Mouse (Mus musculus): Measurements from ENCODE around the gene Tnk2. TPM values are rescaled to one million over a fixed set of nuclear protein-coding genes. Genes with fewer than 3 reads are reported as not detected.
A peak's percentile ranks its signal among the peaks of the same experiment; 100 is the strongest.

Gene Tnk2
- total and polyA plus RNA-seq, 2 experiments: 1.9 to 35.7 TPM

DNA sequence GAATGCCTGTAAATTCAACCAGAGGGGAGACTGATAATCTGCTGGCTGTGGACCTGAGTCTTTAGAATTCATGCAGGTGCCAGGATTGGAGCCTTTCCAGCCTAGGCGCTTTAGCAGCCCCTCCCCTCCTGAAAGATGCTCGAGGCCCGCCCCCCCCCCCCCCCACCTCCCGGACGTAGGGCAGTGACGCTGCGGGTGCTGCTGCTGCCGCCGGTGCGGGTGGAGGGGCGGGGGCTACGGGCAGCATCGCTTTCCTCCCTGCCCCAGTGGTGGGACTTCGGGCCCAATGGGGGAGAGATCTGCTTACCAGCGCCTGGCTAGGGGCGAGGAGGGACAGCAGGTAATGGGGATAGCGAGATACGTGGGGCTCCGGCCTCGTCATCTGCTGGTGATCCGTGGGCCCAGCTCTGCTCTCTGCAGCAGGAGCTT is 15.1 kb downstream of the Tnk2 start:
- no peak for DNase-seq (ENCODE audit: extremely low read depth, low read depth, low spot score)
- H3K4me3 ChIP-seq (ENCODE audit: insufficient read depth, low read depth, low read length): peak overlapping the region; percentile 16; the same call in 1 of the 2 replicates
- no peak overlapping the region for H3K27ac ChIP-seq (replicated peaks; ENCODE audit: insufficient read depth, low read depth, low read length)
- H3K4me1 ChIP-seq (ENCODE audit: control insufficient read depth, insufficient read depth, low read length): peaks cover 17% of the 10 kb centered on the region
- H3K9ac ChIP-seq (ENCODE audit: low read depth, low read length): no peak overlapping the region
- TF ChIP-seq CTCF (IDR thresholded peaks at IDR 0.05; ENCODE audit: low read depth, low read length): no peak
- no peak for TF ChIP-seq POLR2A (IDR thresholded peaks at IDR 0.05; ENCODE audit: extremely low read depth, insufficient read depth, low read length)
- no peaks in the 10 kb centered on the region for H3K36me3 ChIP-seq (ENCODE audit: control insufficient read depth, insufficient read depth, low read length)
- H3K79me2 ChIP-seq (ENCODE audit: control insufficient read depth, insufficient read depth, low read length): peaks cover 6% of the 10 kb centered on the region; the same call in 1 of the 2 replicates
- no peaks in the 10 kb centered on the region for H3K27me3 ChIP-seq (ENCODE audit: control insufficient read depth, insufficient read depth, low read length)
- 32% methylated on average over 21 of the region's 21 CpGs for WGBS

- 23% methylated on average over 8 of the region's 8 CpGs for WGBS
- peak overlapping the region; percentile 81; the same call in 1 of the 2 replicates for H3K27ac ChIP-seq (replicated peaks; ENCODE audit: insufficient read depth, low read depth, low read length)
- peaks cover 2% of the 10 kb centered on the region; the same call in 1 of the 2 replicates for H3K79me2 ChIP-seq (ENCODE audit: control insufficient read depth, insufficient read depth, low read length)
- peaks cover 17% of the 10 kb centered on the region for H3K4me1 ChIP-seq (ENCODE audit: control insufficient read depth, insufficient read depth, low read length)
- H3K36me3 ChIP-seq (ENCODE audit: control insufficient read depth, insufficient read depth, low read length): no peaks in the 10 kb centered on the region
- H3K27me3 ChIP-seq (ENCODE audit: control insufficient read depth, insufficient read depth, low read length): no peaks in the 10 kb centered on the region
- no peak overlapping the region for H3K4me3 ChIP-seq (ENCODE audit: insufficient read depth, low read depth, low read length)
- TF ChIP-seq CTCF (IDR thresholded peaks at IDR 0.05; ENCODE audit: low read depth, low read length) (peak; percentile 85), POLR2A (IDR thresholded peaks at IDR 0.05; ENCODE audit: extremely low read depth, insufficient read depth, low read length) (no peak)
- peak overlapping the region; percentile 52; the same call in 1 of the 2 replicates for H3K9ac ChIP-seq (ENCODE audit: low read depth, low read length)
- peak; percentile 78 for DNase-seq (ENCODE audit: extremely low read depth, low read depth, low spot score)
Observed at GRCm38 (mm10) chr16:32659385-32659784, 15.7 kb downstream of the Tnk2 start.

DNA sequence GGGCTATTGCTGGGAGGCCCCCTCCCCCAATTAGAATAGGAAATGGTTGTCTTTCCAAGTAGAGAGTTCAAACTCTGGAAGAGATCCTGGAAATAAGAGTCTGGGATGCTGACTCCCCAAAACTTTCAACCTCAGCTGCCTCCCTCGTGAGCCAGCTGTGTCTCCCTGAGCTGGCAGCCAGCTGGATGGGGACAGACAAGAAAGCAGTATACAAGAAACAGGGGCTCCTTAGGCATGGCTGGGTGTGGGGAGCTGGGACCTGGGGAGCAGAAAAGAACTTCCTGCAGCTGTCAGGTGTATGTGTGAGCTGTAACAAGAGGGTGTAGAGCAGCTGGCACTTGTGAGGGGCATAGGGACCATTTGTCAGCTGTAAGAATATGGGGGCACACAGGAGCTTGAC is 16.4 kb downstream of the Tnk2 start:
- no peak for DNase-seq (ENCODE audit: extremely low read depth, low read depth, low spot score)
- H3K36me3 ChIP-seq (ENCODE audit: control insufficient read depth, insufficient read depth, low read length): no peaks in the 10 kb centered on the region
- H3K27me3 ChIP-seq (ENCODE audit: control insufficient read depth, insufficient read depth, low read length): no peaks in the 10 kb centered on the region
- H3K27ac ChIP-seq (replicated peaks; ENCODE audit: insufficient read depth, low read depth, low read length): peak overlapping the region; percentile 81
- TF ChIP-seq POLR2A (IDR thresholded peaks at IDR 0.05; ENCODE audit: extremely low read depth, insufficient read depth, low read length): no peak
- no peak for TF ChIP-seq CTCF (IDR thresholded peaks at IDR 0.05; ENCODE audit: low read depth, low read length)
- WGBS: 11% methylated on average over 1 of the region's 1 CpGs
- peaks cover 2% of the 10 kb centered on the region; the same call in 1 of the 2 replicates for H3K79me2 ChIP-seq (ENCODE audit: control insufficient read depth, insufficient read depth, low read length)
- H3K4me1 ChIP-seq (ENCODE audit: control insufficient read depth, insufficient read depth, low read length): peaks cover 17% of the 10 kb centered on the region
- H3K9ac ChIP-seq (ENCODE audit: low read depth, low read length): 0 out of 2 replicates have a peak overlapping the region, but pooled peaks have one; percentile 9
- H3K4me3 ChIP-seq (ENCODE audit: insufficient read depth, low read depth, low read length): no peak overlapping the region

DNA sequence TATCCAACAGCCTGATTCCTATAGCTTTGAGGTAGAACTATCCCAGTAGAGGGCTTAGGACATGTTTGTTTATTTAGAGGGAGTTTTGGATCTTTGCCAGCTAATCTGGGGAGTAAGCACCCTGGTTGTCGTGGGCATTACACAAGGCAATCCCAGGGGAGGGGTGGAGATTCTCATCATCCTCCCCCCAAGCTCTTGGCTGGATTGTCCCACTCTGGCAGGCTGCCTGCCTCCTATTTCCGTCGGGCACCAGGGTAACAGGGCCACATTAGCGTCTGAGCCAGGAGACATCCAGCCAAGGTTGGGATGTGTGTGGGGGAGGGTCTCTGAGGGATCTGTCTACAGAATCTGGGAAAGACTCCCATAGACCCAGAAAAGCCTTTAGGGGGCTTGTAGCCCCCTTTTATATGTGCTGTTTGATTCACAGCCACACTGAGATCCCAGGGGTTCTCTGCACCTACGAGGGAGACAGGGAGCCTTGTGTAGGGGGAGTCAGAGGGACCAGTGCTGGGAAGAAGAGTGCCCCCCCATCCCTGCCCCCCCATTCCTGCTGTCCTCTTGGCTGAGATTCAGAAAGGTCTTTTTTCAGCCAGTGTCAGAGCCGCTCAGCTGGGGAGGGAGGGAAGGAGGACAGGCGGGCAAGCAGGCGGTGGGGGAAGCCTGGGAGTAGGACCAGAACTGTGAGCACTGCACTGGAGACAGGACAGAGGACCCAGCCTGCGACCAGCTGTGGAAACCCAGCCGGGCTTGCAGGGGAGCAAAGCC is 17.1 kb downstream of the Tnk2 start:
- 0 out of 2 replicates have a peak, but pooled peaks have one; percentile 1 for TF ChIP-seq CTCF (IDR thresholded peaks at IDR 0.05; ENCODE audit: low read depth, low read length)
- no peak for TF ChIP-seq POLR2A (IDR thresholded peaks at IDR 0.05; ENCODE audit: extremely low read depth, insufficient read depth, low read length)
- Histone ChIP-seq H3K36me3 (ENCODE audit: control insufficient read depth, insufficient read depth, low read length) (no peaks in the 10 kb centered on the region), H3K9ac (ENCODE audit: low read depth, low read length) (peak overlapping the region; percentile 20; the same call in 1 of the 2 replicates), H3K27ac (replicated peaks; ENCODE audit: insufficient read depth, low read depth, low read length) (peak overlapping the region; percentile 81), H3K79me2 (ENCODE audit: control insufficient read depth, insufficient read depth, low read length) (peaks cover 2% of the 10 kb centered on the region; the same call in 1 of the 2 replicates), H3K27me3 (ENCODE audit: control insufficient read depth, insufficient read depth, low read length) (no peaks in the 10 kb centered on the region), H3K4me3 (ENCODE audit: insufficient read depth, low read depth, low read length) (no peak overlapping the region), H3K4me1 (ENCODE audit: control insufficient read depth, insufficient read depth, low read length) (peaks cover 23% of the 10 kb centered on the region)
- WGBS: 22% methylated on average over 10 of the region's 10 CpGs
- DNase-seq (ENCODE audit: extremely low read depth, low read depth, low spot score): peak; percentile 72

DNA sequence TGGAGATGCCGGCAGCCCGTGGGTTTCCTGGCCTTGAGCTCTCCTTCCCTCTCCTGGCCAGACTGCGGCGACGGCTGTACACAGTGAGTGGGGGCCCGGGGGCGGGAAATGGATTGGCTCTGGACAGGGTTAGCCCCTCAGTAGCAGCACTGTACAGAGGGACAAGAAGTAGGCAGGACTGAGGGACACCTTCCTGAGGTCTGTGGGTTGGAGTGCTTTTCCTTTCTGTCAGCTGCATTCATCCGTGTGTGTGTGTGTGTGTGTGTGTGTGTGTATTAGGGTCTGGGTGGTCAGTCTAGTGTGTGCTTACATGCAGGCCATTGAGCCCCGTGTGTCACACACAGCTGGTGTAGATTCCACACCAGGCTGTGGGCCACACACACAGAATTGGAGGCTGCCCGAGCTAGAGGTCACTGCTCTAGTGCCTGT is 17.8 kb downstream of the Tnk2 start:
- no peaks in the 10 kb centered on the region for H3K27me3 ChIP-seq (ENCODE audit: control insufficient read depth, insufficient read depth, low read length)
- no peaks in the 10 kb centered on the region for H3K36me3 ChIP-seq (ENCODE audit: control insufficient read depth, insufficient read depth, low read length)
- H3K4me3 ChIP-seq (ENCODE audit: insufficient read depth, low read depth, low read length): no peak overlapping the region
- no peak for DNase-seq (ENCODE audit: extremely low read depth, low read depth, low spot score)
- WGBS: 55% methylated on average over 10 of the region's 10 CpGs
- peaks cover 30% of the 10 kb centered on the region for H3K4me1 ChIP-seq (ENCODE audit: control insufficient read depth, insufficient read depth, low read length)
- TF ChIP-seq POLR2A (IDR thresholded peaks at IDR 0.05; ENCODE audit: extremely low read depth, insufficient read depth, low read length): no peak
- no peak for TF ChIP-seq CTCF (IDR thresholded peaks at IDR 0.05; ENCODE audit: low read depth, low read length)
- H3K27ac ChIP-seq (replicated peaks; ENCODE audit: insufficient read depth, low read depth, low read length): no peak overlapping the region
- H3K79me2 ChIP-seq (ENCODE audit: control insufficient read depth, insufficient read depth, low read length): no peaks in the 10 kb centered on the region
- H3K9ac ChIP-seq (ENCODE audit: low read depth, low read length): no peak overlapping the region

DNA sequence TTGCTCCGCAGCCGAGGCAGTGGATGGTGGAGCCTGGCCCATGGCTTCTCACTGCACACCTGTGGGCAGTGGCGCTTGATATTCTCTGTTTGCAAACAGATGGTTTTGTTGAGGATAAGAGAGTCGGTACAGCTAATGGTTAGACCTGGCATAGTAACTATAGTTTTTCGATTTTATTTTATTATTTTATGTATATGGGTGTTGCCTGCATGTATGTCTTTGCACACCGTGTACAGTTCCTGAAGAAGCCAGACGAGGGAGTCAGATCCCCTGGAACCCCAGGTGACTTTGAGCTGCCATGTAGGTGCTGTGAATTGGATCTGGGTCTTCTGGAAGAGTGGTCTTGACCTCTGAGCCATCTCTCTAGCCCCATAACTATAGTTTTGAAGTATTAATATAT is 18.7 kb downstream of the Tnk2 start:
- no peaks in the 10 kb centered on the region for H3K36me3 ChIP-seq (ENCODE audit: control insufficient read depth, insufficient read depth, low read length)
- no peak for DNase-seq (ENCODE audit: extremely low read depth, low read depth, low spot score)
- H3K9ac ChIP-seq (ENCODE audit: low read depth, low read length): no peak overlapping the region
- H3K27ac ChIP-seq (replicated peaks; ENCODE audit: insufficient read depth, low read depth, low read length): no peak overlapping the region
- H3K4me3 ChIP-seq (ENCODE audit: insufficient read depth, low read depth, low read length): no peak overlapping the region
- no peaks in the 10 kb centered on the region for H3K27me3 ChIP-seq (ENCODE audit: control insufficient read depth, insufficient read depth, low read length)
- 95% methylated on average over 7 of the region's 7 CpGs for WGBS
- H3K79me2 ChIP-seq (ENCODE audit: control insufficient read depth, insufficient read depth, low read length): no peaks in the 10 kb centered on the region
- TF ChIP-seq POLR2A (IDR thresholded peaks at IDR 0.05; ENCODE audit: extremely low read depth, insufficient read depth, low read length) (no peak), CTCF (IDR thresholded peaks at IDR 0.05; ENCODE audit: low read depth, low read length) (no peak)
- peaks cover 35% of the 10 kb centered on the region for H3K4me1 ChIP-seq (ENCODE audit: control insufficient read depth, insufficient read depth, low read length)

All from liver, adult 2 months (tissue).